Comparison of ENCODE assay signal across 33 mouse cellular contexts in genomic region chrX:164102656-164103055, GRCm38 (mm10). TPM values are rescaled to one million over a fixed set of nuclear protein-coding genes. Genes with fewer than 3 reads are reported as not detected.
DNase-seq lines count a peak whose midpoint lies in the region; ATAC-seq and TF ChIP-seq lines count a peak whose summit lies in the region.
"Had no signal": no experiment of that assay in that cellular context is flagged by ENCODE, and none has a peak within 500 bp of the region (broad histone marks: within the 10 kb centered on the region; RNA-seq: fewer than 3 reads in every experiment).

No protein-coding gene starts in this region.

- DNase-seq in forebrain, postnatal 0 days, result no peak
- DNase-seq in neural tube, embryonic 10.5 days (ENCODE audit: extremely low spot score, low spot score), result no peak
- DNase-seq in G1E (ENCODE audit: low spot score), result no peak
- DNase-seq in intestine, embryonic 14.5 days (ENCODE audit: low spot score), result no peak
- DNase-seq in cerebellum, postnatal 14 days, result no peak
- no peak for DNase-seq in spleen, postnatal 4 days (ENCODE audit: low spot score in 2 of 2)
- DNase-seq: cerebellum, adult 18-20 months; cerebellum, postnatal 25 days; embryo, embryonic 11 days; heart, postnatal 36 days; kidney, adult 11 months; layer of hippocampus, adult 9-11 months; lung, embryonic 14.5 days had no signal

- no peak overlapping the region for H3K4me3 ChIP-seq in forebrain, embryonic 16.5 days (replicated peaks; ENCODE audit: low read length)
- H3K4me3 ChIP-seq in forebrain, postnatal 0 days (ENCODE audit: low read depth, low read length), result no peak overlapping the region
- H3K4me3 ChIP-seq in neural tube, embryonic 14.5 days (ENCODE audit: low read depth, low read length), result no peak overlapping the region
- no peak overlapping the region for H3K4me3 ChIP-seq in G1E (ENCODE audit: low read depth, low read length)
- no peak overlapping the region for H3K4me3 ChIP-seq in intestine, embryonic 14.5 days (ENCODE audit: low read depth, low read length)
- H3K4me3 ChIP-seq: embryonic facial prominence, embryonic 13.5 days; erythroblast, embryonic 14.5 days; heart, embryonic 15.5 days; hindbrain, embryonic 15.5 days; kidney, embryonic 15.5 days; limb, embryonic 15.5 days; stomach, embryonic 15.5 days had no signal

- no peaks in the 10 kb centered on the region for H3K9me3 ChIP-seq in forebrain, embryonic 16.5 days (ENCODE audit: control insufficient read depth, low read length)
- no peaks in the 10 kb centered on the region for H3K9me3 ChIP-seq in forebrain, postnatal 0 days (ENCODE audit: low read length)
- H3K9me3 ChIP-seq in neural tube, embryonic 14.5 days (ENCODE audit: control insufficient read depth, low read length), result no peaks in the 10 kb centered on the region
- H3K9me3 ChIP-seq in G1E (replicated peaks), result no peaks in the 10 kb centered on the region
- no peaks in the 10 kb centered on the region for H3K9me3 ChIP-seq in intestine, embryonic 14.5 days (ENCODE audit: control insufficient read depth, low read length)
- H3K9me3 ChIP-seq: embryonic facial prominence, embryonic 13.5 days; heart, embryonic 15.5 days; hindbrain, embryonic 15.5 days; kidney, embryonic 15.5 days; limb, embryonic 15.5 days; stomach, embryonic 15.5 days had no signal

- H3K4me1 ChIP-seq in forebrain, embryonic 16.5 days (replicated peaks; ENCODE audit: control insufficient read depth, insufficient read depth, low read length), result no peaks in the 10 kb centered on the region
- no peaks in the 10 kb centered on the region for H3K4me1 ChIP-seq in forebrain, postnatal 0 days (ENCODE audit: insufficient read depth)
- no peaks in the 10 kb centered on the region for H3K4me1 ChIP-seq in neural tube, embryonic 14.5 days (ENCODE audit: control insufficient read depth, insufficient read depth, low read length)
- peaks cover 21% of the 10 kb centered on the region for H3K4me1 ChIP-seq in G1E (ENCODE audit: insufficient read depth, low read depth, low read length)
- H3K4me1 ChIP-seq in intestine, embryonic 14.5 days (replicated peaks; ENCODE audit: control insufficient read depth, insufficient read depth, low read length), result no peaks in the 10 kb centered on the region
- H3K4me1 ChIP-seq: embryonic facial prominence, embryonic 13.5 days; heart, embryonic 15.5 days; hindbrain, embryonic 15.5 days; limb, embryonic 15.5 days; stomach, embryonic 15.5 days had no signal

- no peaks in the 10 kb centered on the region for H3K36me3 ChIP-seq in forebrain, embryonic 16.5 days (ENCODE audit: control insufficient read depth, insufficient read depth)
- no peaks in the 10 kb centered on the region for H3K36me3 ChIP-seq in forebrain, postnatal 0 days (ENCODE audit: insufficient read depth)
- H3K36me3 ChIP-seq in neural tube, embryonic 14.5 days (ENCODE audit: control insufficient read depth, insufficient read depth, low read length), result no peaks in the 10 kb centered on the region
- no peaks in the 10 kb centered on the region for H3K36me3 ChIP-seq in G1E (replicated peaks)
- H3K36me3 ChIP-seq in intestine, embryonic 14.5 days (ENCODE audit: control insufficient read depth, insufficient read depth, low read length), result no peaks in the 10 kb centered on the region
- H3K36me3 ChIP-seq: embryonic facial prominence, embryonic 13.5 days; heart, embryonic 15.5 days; hindbrain, embryonic 15.5 days; kidney, embryonic 15.5 days; limb, embryonic 15.5 days; stomach, embryonic 15.5 days had no signal

- H3K27ac ChIP-seq in forebrain, embryonic 16.5 days (ENCODE audit: low read length), result no peak overlapping the region
- H3K27ac ChIP-seq in forebrain, postnatal 0 days (ENCODE audit: low read depth, low read length), result no peak overlapping the region
- H3K27ac ChIP-seq in neural tube, embryonic 14.5 days (ENCODE audit: low read depth, low read length), result no peak overlapping the region
- no peak overlapping the region for H3K27ac ChIP-seq in intestine, embryonic 14.5 days (ENCODE audit: low read depth)
- H3K27ac ChIP-seq: embryonic facial prominence, embryonic 13.5 days; heart, embryonic 15.5 days; hindbrain, embryonic 15.5 days; kidney, embryonic 15.5 days; limb, embryonic 15.5 days; liver, embryonic 14.5 days; stomach, embryonic 15.5 days had no signal

- H3K4me2 ChIP-seq in forebrain, embryonic 16.5 days (ENCODE audit: low read length), result no peak overlapping the region
- H3K4me2 ChIP-seq in forebrain, postnatal 0 days (ENCODE audit: low read depth), result no peak overlapping the region
- H3K4me2 ChIP-seq in neural tube, embryonic 14.5 days (ENCODE audit: low read depth, low read length), result no peak overlapping the region
- H3K4me2 ChIP-seq in intestine, embryonic 14.5 days (ENCODE audit: low read length), result no peak overlapping the region
- H3K4me2 ChIP-seq: embryonic facial prominence, embryonic 13.5 days; heart, embryonic 15.5 days; hindbrain, embryonic 15.5 days; kidney, embryonic 15.5 days; limb, embryonic 15.5 days; lung, embryonic 14.5 days; stomach, embryonic 15.5 days had no signal

- H3K27me3 ChIP-seq in forebrain, embryonic 16.5 days (replicated peaks; ENCODE audit: control insufficient read depth, insufficient read depth, low read length), result no peaks in the 10 kb centered on the region; the same call in 1 of the 2 replicates
- H3K27me3 ChIP-seq in forebrain, postnatal 0 days (ENCODE audit: insufficient read depth, low read length), result no peaks in the 10 kb centered on the region
- no peaks in the 10 kb centered on the region for H3K27me3 ChIP-seq in neural tube, embryonic 14.5 days (ENCODE audit: control insufficient read depth, insufficient read depth, low read length)
- no peaks in the 10 kb centered on the region for H3K27me3 ChIP-seq in G1E (ENCODE audit: insufficient read depth, low read length)
- H3K27me3 ChIP-seq in intestine, embryonic 14.5 days (replicated peaks; ENCODE audit: control insufficient read depth, insufficient read depth, low read length), result no peaks in the 10 kb centered on the region
- H3K27me3 ChIP-seq: heart, embryonic 15.5 days; hindbrain, embryonic 15.5 days; Patski; stomach, embryonic 15.5 days had no signal

- ATAC-seq in forebrain, embryonic 16.5 days, result 0 out of 2 replicates have a peak, but pooled peaks have one; percentile 43
- ATAC-seq in forebrain, postnatal 0 days, result no peak
- 0 out of 2 replicates have a peak, but pooled peaks have one; percentile 11 for ATAC-seq in neural tube, embryonic 14.5 days (ENCODE audit: low read depth)
- ATAC-seq in G1E (ENCODE audit: extremely low read depth, insufficient number of reproducible peaks, low FRiP score, poor library complexity, severe bottlenecking), result peak; percentile 54; the same call in 1 of the 2 replicates
- ATAC-seq in intestine, embryonic 14.5 days (replicated peaks; ENCODE audit: low FRiP score, low TSS enrichment, low read depth), result peak; percentile 60; the same call in 1 of the 2 replicates
- ATAC-seq: midbrain, embryonic 16.5 days; Patski had no signal

- no peak overlapping the region for H3K9ac ChIP-seq in forebrain, embryonic 16.5 days (replicated peaks; ENCODE audit: low read depth, low read length)
- no peak overlapping the region for H3K9ac ChIP-seq in forebrain, postnatal 0 days
- H3K9ac ChIP-seq in neural tube, embryonic 14.5 days (replicated peaks; ENCODE audit: low read depth, low read length), result no peak overlapping the region
- no peak overlapping the region for H3K9ac ChIP-seq in intestine, embryonic 14.5 days (ENCODE audit: low read length)
- H3K9ac ChIP-seq: embryonic facial prominence, embryonic 13.5 days; heart, embryonic 15.5 days; hindbrain, embryonic 15.5 days; kidney, embryonic 15.5 days; limb, embryonic 15.5 days; liver, embryonic 14.5 days; lung, embryonic 14.5 days; stomach, embryonic 15.5 days had no signal

- TF ChIP-seq CTCF in forebrain, postnatal 0 days (IDR thresholded peaks at IDR 0.05; ENCODE audit: low read depth), result no peak
- no peak for TF ChIP-seq CTCF in G1E (IDR thresholded peaks at IDR 0.05; ENCODE audit: low read depth, low read length)

- WGBS in forebrain, embryonic 16.5 days, result 68% methylated on average over 6 of the region's 6 CpGs
- WGBS in forebrain, postnatal 0 days, result 72% methylated on average over 6 of the region's 6 CpGs
- WGBS in neural tube, embryonic 14.5 days, result 68% methylated on average over 6 of the region's 6 CpGs
- 67% methylated on average over 6 of the region's 6 CpGs for WGBS in intestine, embryonic 14.5 days

RNA-seq across cellular contexts. Expression of gene Cltrn, which starts 14.0 kb away (rescaled TPM):
- polyA plus RNA-seq in forebrain, embryonic 16.5 days (2015; fragmentation: Nextera tagmentation; extraction: Ambion mirVana), result 0.26 TPM in 1 of 2 replicates, not detected in the other
- not detected in 2 replicates for total RNA-seq in forebrain, postnatal 0 days (2014; rRNA removed)
- polyA plus RNA-seq in forebrain, postnatal 0 days (2015; fragmentation: Nextera tagmentation; extraction: Ambion mirVana), result 0.16 and 0.29 TPM in 2 replicates
- polyA plus RNA-seq in neural tube, embryonic 14.5 days (2014; fragmentation: Nextera tagmentation; extraction: Ambion mirVana), result not detected in 2 replicates
- total RNA-seq in G1E (2014; fragmentation: Nextera tagmentation), result not detected in 2 replicates
- 0.29 and 0.49 TPM in 2 replicates for total RNA-seq in G1E (2017)
- polyA plus RNA-seq in G1E (2012), result 0.04 TPM in 1 of 2 replicates, not detected in the other
- polyA plus RNA-seq in intestine, embryonic 14.5 days (2014; fragmentation: Nextera tagmentation; extraction: Ambion mirVana), result 3.5 and 6.9 TPM in 2 replicates
- total RNA-seq: ES-E14; gastrocnemius, adult 8-10 months; heart, postnatal 36 days; left cerebral cortex, postnatal 36 days; megakaryocyte, adult 5-6 weeks; neutrophil, adult 5-6 weeks had no signal
- polyA plus RNA-seq: erythroblast, embryonic 14.5 days; gonadal fat pad, adult 2 months; heart, embryonic 15.5 days; large intestine, adult 2 months; limb, embryonic 15.5 days; Patski; spleen, adult 2 months had no signal

RNA-seq across cellular contexts. Expression of gene Siah1b, which starts 26.4 kb away (rescaled TPM):
- 20.8 and 28.3 TPM in 2 replicates for polyA plus RNA-seq in forebrain, embryonic 16.5 days (2015; fragmentation: Nextera tagmentation; extraction: Ambion mirVana)
- 11.3 and 15.4 TPM in 2 replicates for total RNA-seq in forebrain, postnatal 0 days (2014; rRNA removed)
- 15.8 and 17.7 TPM in 2 replicates for polyA plus RNA-seq in forebrain, postnatal 0 days (2015; fragmentation: Nextera tagmentation; extraction: Ambion mirVana)
- 17.3 and 17.8 TPM in 2 replicates for polyA plus RNA-seq in neural tube, embryonic 14.5 days (2014; fragmentation: Nextera tagmentation; extraction: Ambion mirVana)
- total RNA-seq in G1E (2014; fragmentation: Nextera tagmentation) (17.5 and 19.5 TPM in 2 replicates), G1E (2017) (17.8 and 19.3 TPM in 2 replicates)
- polyA plus RNA-seq in G1E (2012), result 20.6 and 32.9 TPM in 2 replicates
- 26.2 and 26.7 TPM in 2 replicates for polyA plus RNA-seq in intestine, embryonic 14.5 days (2014; fragmentation: Nextera tagmentation; extraction: Ambion mirVana)

RNA-seq across cellular contexts. Expression of gene Ace2, which starts 36.5 kb away (rescaled TPM):
- 0.32 TPM in 1 of 2 replicates, not detected in the other for polyA plus RNA-seq in forebrain, embryonic 16.5 days (2015; fragmentation: Nextera tagmentation; extraction: Ambion mirVana)
- total RNA-seq in forebrain, postnatal 0 days (2014; rRNA removed), result 0.31 and 0.48 TPM in 2 replicates
- 0.45 and 0.67 TPM in 2 replicates for polyA plus RNA-seq in forebrain, postnatal 0 days (2015; fragmentation: Nextera tagmentation; extraction: Ambion mirVana)
- polyA plus RNA-seq in neural tube, embryonic 14.5 days (2014; fragmentation: Nextera tagmentation; extraction: Ambion mirVana), result 0.16 TPM in 1 of 2 replicates, not detected in the other
- total RNA-seq in G1E (2014; fragmentation: Nextera tagmentation), result 0.19 TPM in 1 of 2 replicates, not detected in the other
- 0.05 and 0.12 TPM in 2 replicates for total RNA-seq in G1E (2017)
- not detected in 2 replicates for polyA plus RNA-seq in G1E (2012)
- polyA plus RNA-seq in intestine, embryonic 14.5 days (2014; fragmentation: Nextera tagmentation; extraction: Ambion mirVana), result 2.6 and 3.5 TPM in 2 replicates
- total RNA-seq: ES-E14; megakaryocyte, adult 5-6 weeks had no signal
- polyA plus RNA-seq: erythroblast, embryonic 14.5 days; spleen, adult 2 months had no signal
